Mouse (Mus musculus) spleen, adult 12 weeks (tissue): ENCODE measurements around the gene Gm43951.

Experiments
- DNase-seq: peaks from one replicate; pipeline ENCODE4 v3.0.0; 2022; ENCODE audit warnings: low spot score

The Gm43951 gene

GRCm38 (mm10) chr11:72206341-72207203 is at the start of gene Gm43951:
Gene Gm43951, minus strand, starts transcription at chr11:72206840.
- no peak for DNase-seq

GRCm38 (mm10) chr11:72256441-72256840 is 49.8 kb upstream of the Gm43951 start:
- DNase-seq: no peak

GRCm38 (mm10) chr11:72255629-72256028 is 49.0 kb upstream of the Gm43951 start:
- no peak for DNase-seq

- DNase-seq: no peak
These were observed 38.6 kb upstream of the Gm43951 start for GRCm38 (mm10) chr11:72245196-72245753.

- DNase-seq: no peak
These were observed 33.6 kb upstream of the Gm43951 start for GRCm38 (mm10) chr11:72240062-72240860.

- no peak for DNase-seq
These were observed 27.4 kb upstream of the Gm43951 start for GRCm38 (mm10) chr11:72234013-72234412.

GRCm38 (mm10) chr11:72232991-72233390 is 26.4 kb upstream of the Gm43951 start:
- DNase-seq: no peak

GRCm38 (mm10) chr11:72232068-72232467 is 25.4 kb upstream of the Gm43951 start:
- DNase-seq: no peak

- no peak for DNase-seq
These were observed 21.9 kb upstream of the Gm43951 start for GRCm38 (mm10) chr11:72228513-72228912.

GRCm38 (mm10) chr11:72226901-72227300 is 20.3 kb upstream of the Gm43951 start:
- no peak for DNase-seq

GRCm38 (mm10) chr11:72226020-72226791 is 19.6 kb upstream of the Gm43951 start:
- DNase-seq: no peak

GRCm38 (mm10) chr11:72224865-72225264 is 18.2 kb upstream of the Gm43951 start:
- DNase-seq: peak; percentile 39

GRCm38 (mm10) chr11:72223414-72223813 is 16.8 kb upstream of the Gm43951 start:
- no peak for DNase-seq

- peak; percentile 35 for DNase-seq
These were observed 14.6 kb upstream of the Gm43951 start for GRCm38 (mm10) chr11:72221278-72221677.

GRCm38 (mm10) chr11:72217116-72217515 is 10.5 kb upstream of the Gm43951 start:
- DNase-seq: no peak

GRCm38 (mm10) chr11:72215410-72215797 is 8.8 kb upstream of the Gm43951 start, which contains the start of gene Med31:
Gene Med31, minus strand, starts transcription at chr11:72215592.
- peak; percentile 54 for DNase-seq

- DNase-seq: peak; percentile 82
These were observed 8.2 kb upstream of the Gm43951 start for GRCm38 (mm10) chr11:72214591-72215409.

- no peak for DNase-seq
These were observed 1.3 kb upstream of the Gm43951 start for GRCm38 (mm10) chr11:72207834-72208377.

- DNase-seq: peak; percentile 78
These were observed 679 bp upstream of the Gm43951 start, which contains the start of the genes 4933427D14Rik and Txndc17 for GRCm38 (mm10) chr11:72207204-72207833. Gene 4933427D14Rik, minus strand, starts transcription at chr11:72207459. Gene Txndc17, plus strand, starts transcription at chr11:72207547.

GRCm38 (mm10) chr11:72205256-72205655 is 1.4 kb downstream of the Gm43951 start:
- DNase-seq: no peak
